Mouse (Mus musculus): ENCODE measurements around the gene Prox1. TPM values are rescaled to one million over a fixed set of nuclear protein-coding genes. Genes with fewer than 3 reads are reported as not detected.

Prox1 gene
- total RNA-seq (2014; rRNA removed) (8.0 and 8.4 TPM in 2 replicates), polyA plus RNA-seq (2015; fragmentation: Nextera tagmentation; extraction: Ambion mirVana) (3.8 and 3.9 TPM in 2 replicates)

GRCm38 (mm10) chr1:190169911-190170818 is at the start of gene Prox1:
Gene Prox1, minus strand, starts transcription at chr1:190170714.
- DNase-seq (ENCODE audit: low spot score) (peak; percentile 89), ATAC-seq (peak; percentile 89)
- Histone ChIP-seq H3K36me3 (ENCODE audit: insufficient read depth, low read length) (no peaks in the 10 kb centered on the region), H3K9me3 (ENCODE audit: low read length) (no peaks in the 10 kb centered on the region), H3K9ac (replicated peaks; ENCODE audit: low read length) (peak within 1 kb of the TSS; percentile 65), H3K4me2 (ENCODE audit: low read depth, low read length) (peak within 1 kb of the TSS; percentile 90), H3K27me3 (ENCODE audit: insufficient read depth, low read length) (peaks cover 13% of the 10 kb centered on the region; the same call in 1 of the 2 replicates), H3K4me3 (ENCODE audit: low read length) (peak within 1 kb of the TSS; percentile 65), H3K27ac (peak within 1 kb of the TSS; percentile 83), H3K4me1 (ENCODE audit: insufficient read depth, low read length) (peaks cover 11% of the 10 kb centered on the region; the same call in 1 of the 2 replicates)
- no peak for TF ChIP-seq CTCF (IDR thresholded peaks at IDR 0.05; ENCODE audit: low read depth)
- under 1% methylated on average over 57 of the region's 62 CpGs for WGBS

GRCm38 (mm10) chr1:190216621-190217020 is 46.1 kb upstream of the Prox1 start:
- ATAC-seq (no peak), DNase-seq (ENCODE audit: low spot score) (no peak)
- TF ChIP-seq CTCF (IDR thresholded peaks at IDR 0.05; ENCODE audit: low read depth) = no peak
- Histone ChIP-seq H3K9ac (replicated peaks; ENCODE audit: low read length) (no peak overlapping the region), H3K36me3 (ENCODE audit: insufficient read depth, low read length) (no peaks in the 10 kb centered on the region), H3K4me2 (ENCODE audit: low read depth, low read length) (no peak overlapping the region), H3K9me3 (ENCODE audit: low read length) (no peaks in the 10 kb centered on the region), H3K4me3 (ENCODE audit: low read length) (no peak overlapping the region), H3K27me3 (ENCODE audit: insufficient read depth, low read length) (no peaks in the 10 kb centered on the region), H3K4me1 (ENCODE audit: insufficient read depth, low read length) (no peaks in the 10 kb centered on the region), H3K27ac (no peak overlapping the region)
- WGBS = 72% methylated on average over 15 of the region's 15 CpGs

- Histone ChIP-seq H3K36me3 (ENCODE audit: insufficient read depth, low read length) (no peaks in the 10 kb centered on the region), H3K4me1 (ENCODE audit: insufficient read depth, low read length) (no peaks in the 10 kb centered on the region), H3K9ac (replicated peaks; ENCODE audit: low read length) (no peak overlapping the region), H3K9me3 (ENCODE audit: low read length) (no peaks in the 10 kb centered on the region), H3K4me2 (ENCODE audit: low read depth, low read length) (no peak overlapping the region), H3K27ac (no peak overlapping the region), H3K4me3 (ENCODE audit: low read length) (no peak overlapping the region), H3K27me3 (ENCODE audit: insufficient read depth, low read length) (no peaks in the 10 kb centered on the region)
- DNase-seq (ENCODE audit: low spot score) (no peak), ATAC-seq (no peak)
- 64% methylated on average over 7 of the region's 7 CpGs for WGBS
- no peak for TF ChIP-seq CTCF (IDR thresholded peaks at IDR 0.05; ENCODE audit: low read depth)
These were observed 44.1 kb upstream of the Prox1 start for GRCm38 (mm10) chr1:190214626-190215025.

- no peak for DNase-seq (ENCODE audit: low spot score)
- Histone ChIP-seq H3K36me3 (ENCODE audit: insufficient read depth, low read length) (no peaks in the 10 kb centered on the region), H3K9ac (replicated peaks; ENCODE audit: low read length) (no peak overlapping the region), H3K4me2 (ENCODE audit: low read depth, low read length) (no peak overlapping the region), H3K4me1 (ENCODE audit: insufficient read depth, low read length) (no peaks in the 10 kb centered on the region), H3K27ac (no peak overlapping the region), H3K27me3 (ENCODE audit: insufficient read depth, low read length) (no peaks in the 10 kb centered on the region), H3K9me3 (ENCODE audit: low read length) (no peaks in the 10 kb centered on the region), H3K4me3 (ENCODE audit: low read length) (no peak overlapping the region)
- no peak for TF ChIP-seq CTCF (IDR thresholded peaks at IDR 0.05; ENCODE audit: low read depth)
- WGBS = 84% methylated on average over 6 of the region's 6 CpGs
- no peak for ATAC-seq
These were observed 42.7 kb upstream of the Prox1 start for GRCm38 (mm10) chr1:190213175-190213574.

GRCm38 (mm10) chr1:190207246-190207645 is 36.7 kb upstream of the Prox1 start:
- Histone ChIP-seq H3K4me2 (ENCODE audit: low read depth, low read length) (no peak overlapping the region), H3K4me3 (ENCODE audit: low read length) (no peak overlapping the region), H3K27ac (no peak overlapping the region), H3K27me3 (ENCODE audit: insufficient read depth, low read length) (no peaks in the 10 kb centered on the region), H3K36me3 (ENCODE audit: insufficient read depth, low read length) (no peaks in the 10 kb centered on the region), H3K9me3 (ENCODE audit: low read length) (no peaks in the 10 kb centered on the region), H3K4me1 (ENCODE audit: insufficient read depth, low read length) (no peaks in the 10 kb centered on the region), H3K9ac (replicated peaks; ENCODE audit: low read length) (no peak overlapping the region)
- WGBS = 92% methylated on average over 8 of the region's 8 CpGs
- TF ChIP-seq CTCF (IDR thresholded peaks at IDR 0.05; ENCODE audit: low read depth) = no peak
- DNase-seq (ENCODE audit: low spot score) = no peak
- no peak for ATAC-seq

GRCm38 (mm10) chr1:190205691-190206090 is 35.2 kb upstream of the Prox1 start:
- 86% methylated on average over 2 of the region's 2 CpGs for WGBS
- ATAC-seq = no peak
- H3K4me1 ChIP-seq (ENCODE audit: insufficient read depth, low read length) = no peaks in the 10 kb centered on the region
- H3K4me2 ChIP-seq (ENCODE audit: low read depth, low read length) = no peak overlapping the region
- DNase-seq (ENCODE audit: low spot score) = no peak
- H3K9me3 ChIP-seq (ENCODE audit: low read length) = no peaks in the 10 kb centered on the region
- H3K9ac ChIP-seq (replicated peaks; ENCODE audit: low read length) = no peak overlapping the region
- no peaks in the 10 kb centered on the region for H3K36me3 ChIP-seq (ENCODE audit: insufficient read depth, low read length)
- H3K27ac ChIP-seq = no peak overlapping the region
- TF ChIP-seq CTCF (IDR thresholded peaks at IDR 0.05; ENCODE audit: low read depth) = no peak
- no peaks in the 10 kb centered on the region for H3K27me3 ChIP-seq (ENCODE audit: insufficient read depth, low read length)
- no peak overlapping the region for H3K4me3 ChIP-seq (ENCODE audit: low read length)

Measured in hindbrain, postnatal 0 days (tissue).